Mouse (Mus musculus) megakaryocyte, embryonic 14.5 days (primary cell): ENCODE data around the gene Slc25a21.

Experiments used
- FLI1 ChIP-seq: IDR thresholded peaks from 2 replicates; pipeline ENCODE4 v1.6.1; 2012; ENCODE audit warnings: low read length, inconsistent platforms, mixed read lengths
- GATA1 ChIP-seq: IDR thresholded peaks from 3 replicates; pipeline ENCODE4 v1.6.1; 2012; ENCODE audit warnings: mixed read lengths, low read length, inconsistent platforms, borderline replicate concordance

DNA sequence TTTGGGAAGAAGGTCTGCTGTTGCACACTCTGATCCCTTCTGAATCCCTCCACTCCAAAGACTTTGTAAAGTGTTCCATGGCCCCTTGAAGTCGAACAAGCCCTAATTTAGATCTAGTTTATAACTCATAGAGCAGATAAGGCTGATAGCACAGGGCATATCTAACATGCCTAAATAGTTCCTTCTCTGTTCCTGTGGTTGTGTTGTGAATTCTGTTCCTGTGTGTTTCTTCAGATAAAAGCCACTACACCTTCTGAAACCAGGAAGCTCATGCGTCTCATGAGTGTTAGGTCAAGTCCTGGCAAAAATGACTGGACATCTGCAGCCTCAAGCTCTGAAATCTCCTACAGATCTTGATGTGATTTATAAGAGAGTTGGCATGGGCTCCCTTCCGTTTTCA, 326.7 kb downstream of the Slc25a21 start:
- TF ChIP-seq GATA1 (no peak), FLI1 (no peak)
